Mouse (Mus musculus) liver, embryonic 13.5 days (tissue): ENCODE results near the gene AI413582. TPM values are rescaled to one million over a fixed set of nuclear protein-coding genes. Genes with fewer than 3 reads are reported as not detected.

Experiments
- ATAC-seq: fragments of 200-750 bp; cut with Nextera tagmentation; 2 replicates; pipeline ENCODE4 v1.8.0; 2017; ENCODE audit warnings: low read depth, mild to moderate bottlenecking, moderate number of reproducible peaks, moderate library complexity
- DNase-seq: peaks from one replicate; pipeline ENCODE4 v3.0.0; 2022
- H3K27ac ChIP-seq: fragments of 300-500 bp; sonication (generic); 2 replicates; pipeline ENCODE4 v1.5.1; 2015; ENCODE audit warnings: moderate library complexity, mild to moderate bottlenecking, inconsistent platforms
- H3K27me3 ChIP-seq: fragments of 300-500 bp; sonication (generic); 2 replicates; pipeline ENCODE4 v1.6.1; 2015; ENCODE audit warnings: mild to moderate bottlenecking, inconsistent platforms
- H3K36me3 ChIP-seq: fragments of 300-500 bp; sonication (generic); 2 replicates; pipeline ENCODE4 v1.6.1; 2015; ENCODE audit warnings: mild to moderate bottlenecking, inconsistent platforms
- H3K4me1 ChIP-seq: fragments of 300-500 bp; sonication (generic); replicated peaks from 2 replicates; pipeline ENCODE4 v1.6.1; 2015; ENCODE audit warnings: inconsistent platforms
- H3K4me2 ChIP-seq: fragments of 300-500 bp; sonication (generic); 2 replicates; pipeline ENCODE4 v1.6.1; 2015; ENCODE audit warnings: inconsistent platforms, mild to moderate bottlenecking, moderate library complexity
- H3K4me3 ChIP-seq: fragments of 300-500 bp; sonication (generic); replicated peaks from 2 replicates; pipeline ENCODE4 v1.5.1; 2015; ENCODE audit warnings: mild to moderate bottlenecking, inconsistent platforms
- H3K9ac ChIP-seq: fragments of 300-500 bp; sonication (generic); 2 replicates; pipeline ENCODE4 v1.6.1; 2015; ENCODE audit warnings: mild to moderate bottlenecking, inconsistent platforms
- H3K9me3 ChIP-seq: fragments of 300-500 bp; sonication (generic); replicated peaks from 2 replicates; pipeline ENCODE4 v1.6.1; 2016; ENCODE audit warnings: inconsistent platforms
- WGBS: fragments of 180-500 bp; shearing (Covaris S2); methylation state at CpG from one replicate; pipeline ENCODE4 v1.1.7; 2015; ENCODE audit not compliant: insufficient replicate concordance; 5-methylcytosine and 5-hydroxymethylcytosine counted together
- polyA plus RNA-seq: library from polyadenylated mRNA; unstranded; fragments of >200 nt; fragmentation: Nextera tagmentation; extraction: Ambion mirVana; gene quantifications from 2 replicates; pipeline ENCODE4 v1.2.1, GENCODE M21; 2015

The AI413582 gene
- polyA plus RNA-seq, 1 experiment from 2014 or later: 13.7 TPM

GRCm38 (mm10) chr17:27554062-27554960, 11.2 kb downstream of the AI413582 start:
- Histone ChIP-seq H3K9ac (peak overlapping the region; percentile 91), H3K9me3 (no peaks in the 10 kb centered on the region), H3K4me3 (peak overlapping the region; percentile 80), H3K27me3 (no peaks in the 10 kb centered on the region), H3K27ac (peak overlapping the region; percentile 95), H3K4me1 (peaks cover 74% of the 10 kb centered on the region), H3K4me2 (peak overlapping the region; percentile 97), H3K36me3 (peaks cover 4% of the 10 kb centered on the region; the same call in 1 of the 2 replicates)
- DNase-seq: no peak
- WGBS: 34% methylated on average over 20 of the region's 20 CpGs
- ATAC-seq: no peak

- DNase-seq (no peak), ATAC-seq (no peak)
- Histone ChIP-seq H3K4me3 (no peak overlapping the region), H3K4me1 (peaks cover 59% of the 10 kb centered on the region), H3K9me3 (no peaks in the 10 kb centered on the region), H3K4me2 (no peak overlapping the region), H3K36me3 (no peaks in the 10 kb centered on the region), H3K27ac (peak overlapping the region; percentile 56), H3K27me3 (no peaks in the 10 kb centered on the region), H3K9ac (0 out of 2 replicates have a peak overlapping the region, but pooled peaks have one; percentile 31)
- 33% methylated on average over 23 of the region's 23 CpGs for WGBS
Observed at GRCm38 (mm10) chr17:27552215-27553201, 13.0 kb downstream of the AI413582 start.

- Histone ChIP-seq H3K9me3 (no peaks in the 10 kb centered on the region), H3K27me3 (no peaks in the 10 kb centered on the region), H3K36me3 (no peaks in the 10 kb centered on the region), H3K4me1 (peaks cover 53% of the 10 kb centered on the region), H3K4me3 (no peak overlapping the region), H3K9ac (no peak overlapping the region), H3K27ac (no peak overlapping the region), H3K4me2 (no peak overlapping the region)
- no peak for ATAC-seq
- 41% methylated on average over 10 of the region's 10 CpGs for WGBS
- no peak for DNase-seq
Observed at GRCm38 (mm10) chr17:27551393-27551940, 14.1 kb downstream of the AI413582 start.

- no peak overlapping the region for H3K9ac ChIP-seq
- ATAC-seq (no peak), DNase-seq (no peak)
- H3K9me3 ChIP-seq: no peaks in the 10 kb centered on the region
- peaks cover 33% of the 10 kb centered on the region for H3K4me1 ChIP-seq
- H3K27me3 ChIP-seq: 0 out of 2 replicates have a peak, but pooled peaks cover 4% of the 10 kb centered on the region
- WGBS: 55% methylated on average over 8 of the region's 8 CpGs
- H3K27ac ChIP-seq: no peak overlapping the region
- H3K4me3 ChIP-seq: no peak overlapping the region
- no peaks in the 10 kb centered on the region for H3K36me3 ChIP-seq
- H3K4me2 ChIP-seq: no peak overlapping the region
Observed at GRCm38 (mm10) chr17:27549234-27549633, 16.3 kb downstream of the AI413582 start.

GRCm38 (mm10) chr17:27547253-27547868, 18.2 kb downstream of the AI413582 start:
- ATAC-seq (no peak), DNase-seq (no peak)
- no peaks in the 10 kb centered on the region for H3K36me3 ChIP-seq
- H3K4me3 ChIP-seq: no peak overlapping the region
- H3K9me3 ChIP-seq: no peaks in the 10 kb centered on the region
- H3K4me1 ChIP-seq: peaks cover 23% of the 10 kb centered on the region
- WGBS: 62% methylated on average over 9 of the region's 9 CpGs
- H3K9ac ChIP-seq: no peak overlapping the region
- no peak overlapping the region for H3K27ac ChIP-seq
- 0 out of 2 replicates have a peak, but pooled peaks cover 4% of the 10 kb centered on the region for H3K27me3 ChIP-seq
- no peak overlapping the region for H3K4me2 ChIP-seq

- no peak overlapping the region for H3K27ac ChIP-seq
- no peak overlapping the region for H3K4me2 ChIP-seq
- 0 out of 2 replicates have a peak, but pooled peaks cover 4% of the 10 kb centered on the region for H3K27me3 ChIP-seq
- H3K36me3 ChIP-seq: no peaks in the 10 kb centered on the region
- no peak for DNase-seq
- H3K9me3 ChIP-seq: no peaks in the 10 kb centered on the region
- ATAC-seq: no peak
- no peak overlapping the region for H3K9ac ChIP-seq
- peaks cover 17% of the 10 kb centered on the region for H3K4me1 ChIP-seq
- 61% methylated on average over 7 of the region's 7 CpGs for WGBS
- H3K4me3 ChIP-seq: no peak overlapping the region
Observed at GRCm38 (mm10) chr17:27546574-27547085, 18.9 kb downstream of the AI413582 start.

- Histone ChIP-seq H3K9me3 (no peaks in the 10 kb centered on the region), H3K36me3 (no peaks in the 10 kb centered on the region), H3K9ac (no peak overlapping the region), H3K4me2 (no peak overlapping the region), H3K4me3 (no peak overlapping the region), H3K27me3 (0 out of 2 replicates have a peak, but pooled peaks cover 4% of the 10 kb centered on the region), H3K4me1 (peaks cover 13% of the 10 kb centered on the region), H3K27ac (no peak overlapping the region)
- WGBS: 38% methylated on average over 12 of the region's 12 CpGs
- no peak for ATAC-seq
- no peak for DNase-seq
Observed at GRCm38 (mm10) chr17:27545991-27546390, 19.6 kb downstream of the AI413582 start.

GRCm38 (mm10) chr17:27544551-27544950, 21.0 kb downstream of the AI413582 start:
- no peak overlapping the region for H3K4me3 ChIP-seq
- H3K36me3 ChIP-seq: no peaks in the 10 kb centered on the region
- 0 out of 2 replicates have a peak, but pooled peaks cover 4% of the 10 kb centered on the region for H3K27me3 ChIP-seq
- DNase-seq (no peak), ATAC-seq (no peak)
- H3K4me2 ChIP-seq: no peak overlapping the region
- 73% methylated on average over 11 of the region's 11 CpGs for WGBS
- peaks cover 12% of the 10 kb centered on the region for H3K4me1 ChIP-seq
- no peak overlapping the region for H3K9ac ChIP-seq
- no peak overlapping the region for H3K27ac ChIP-seq
- no peaks in the 10 kb centered on the region for H3K9me3 ChIP-seq

- Histone ChIP-seq H3K9ac (no peak overlapping the region), H3K4me3 (no peak overlapping the region), H3K36me3 (no peaks in the 10 kb centered on the region), H3K27me3 (0 out of 2 replicates have a peak, but pooled peaks cover 4% of the 10 kb centered on the region), H3K9me3 (no peaks in the 10 kb centered on the region), H3K4me1 (peaks cover 7% of the 10 kb centered on the region; the same call in 1 of the 2 replicates), H3K27ac (no peak overlapping the region), H3K4me2 (no peak overlapping the region)
- WGBS: 62% methylated on average over 3 of the region's 3 CpGs
- DNase-seq (no peak), ATAC-seq (no peak)
Observed at GRCm38 (mm10) chr17:27541984-27542383, 23.6 kb downstream of the AI413582 start.

GRCm38 (mm10) chr17:27541261-27541660, 24.3 kb downstream of the AI413582 start:
- WGBS: 58% methylated on average over 2 of the region's 2 CpGs
- H3K27ac ChIP-seq: no peak overlapping the region

More at GRCm38 (mm10) chr17:27541261-27541660, 24.3 kb downstream of the AI413582 start:
- Histone ChIP-seq H3K9me3 (no peaks in the 10 kb centered on the region), H3K4me2 (no peak overlapping the region), H3K4me1 (peaks cover 10% of the 10 kb centered on the region; the same call in 1 of the 2 replicates), H3K9ac (no peak overlapping the region), H3K36me3 (no peaks in the 10 kb centered on the region), H3K27me3 (0 out of 2 replicates have a peak, but pooled peaks cover 4% of the 10 kb centered on the region), H3K4me3 (no peak overlapping the region)
- ATAC-seq (no peak), DNase-seq (no peak)
